Mouse (Mus musculus): ENCODE measurements around the gene Cdk17.
"Not testable (repeated sequence)": the region's sequence is repeated elsewhere in the genome, so short reads cannot be mapped to it uniquely, and the experiment has no call there.

The Cdk17 gene

GRCm38 (mm10) chr10:93143285-93143985 lies 17.2 kb upstream of the Cdk17 start:
- peak; percentile 58 for DNase-seq (ENCODE audit: low read depth)

GRCm38 (mm10) chr10:93143986-93144314 lies 16.7 kb upstream of the Cdk17 start:
- DNase-seq (ENCODE audit: low read depth) = no peak

- peak; percentile 32 for DNase-seq (ENCODE audit: low read depth)
These were observed 16.1 kb upstream of the Cdk17 start for GRCm38 (mm10) chr10:93144579-93144978.

- peak; percentile 69 for DNase-seq (ENCODE audit: low read depth)
These were observed 15.6 kb upstream of the Cdk17 start for GRCm38 (mm10) chr10:93145088-93145487.

GRCm38 (mm10) chr10:93146601-93147000 lies 14.1 kb upstream of the Cdk17 start:
- DNase-seq (ENCODE audit: low read depth) = no peak

GRCm38 (mm10) chr10:93147691-93148090 lies 13.0 kb upstream of the Cdk17 start:
- no peak for DNase-seq (ENCODE audit: low read depth)

- DNase-seq (ENCODE audit: low read depth) = peak; percentile 69
These were observed 11.1 kb upstream of the Cdk17 start for GRCm38 (mm10) chr10:93149597-93149996.

- DNase-seq (ENCODE audit: low read depth) = no peak
These were observed 8.9 kb upstream of the Cdk17 start for GRCm38 (mm10) chr10:93151775-93152174.

- DNase-seq (ENCODE audit: low read depth) = no peak
These were observed 8.0 kb upstream of the Cdk17 start for GRCm38 (mm10) chr10:93152698-93153097.

- not testable (repeated sequence) for DNase-seq (ENCODE audit: low read depth)
These were observed 7.3 kb upstream of the Cdk17 start for GRCm38 (mm10) chr10:93153404-93153803.

- peak; percentile 60 for DNase-seq (ENCODE audit: low read depth)
These were observed 801 bp upstream of the Cdk17 start for GRCm38 (mm10) chr10:93159651-93160496.

- DNase-seq (ENCODE audit: low read depth) = peak; percentile 90
These were observed 223 bp upstream of the Cdk17 start for GRCm38 (mm10) chr10:93160497-93160806.

- DNase-seq (ENCODE audit: low read depth) = peak; percentile 67
These were observed 1.0 kb downstream of the Cdk17 start for GRCm38 (mm10) chr10:93161511-93162275.

- DNase-seq (ENCODE audit: low read depth) = no peak
These were observed 1.7 kb downstream of the Cdk17 start for GRCm38 (mm10) chr10:93162276-93162971.

GRCm38 (mm10) chr10:93162972-93163660 lies 2.4 kb downstream of the Cdk17 start:
- no peak for DNase-seq (ENCODE audit: low read depth)

GRCm38 (mm10) chr10:93163711-93164488 lies 3.2 kb downstream of the Cdk17 start:
- no peak for DNase-seq (ENCODE audit: low read depth)

- DNase-seq (ENCODE audit: low read depth) = peak; percentile 71
These were observed 5.0 kb downstream of the Cdk17 start for GRCm38 (mm10) chr10:93165416-93166381.

GRCm38 (mm10) chr10:93166382-93166769 lies 5.7 kb downstream of the Cdk17 start:
- DNase-seq (ENCODE audit: low read depth) = no peak

- peak; percentile 70 for DNase-seq (ENCODE audit: low read depth)
These were observed 6.6 kb downstream of the Cdk17 start for GRCm38 (mm10) chr10:93167311-93167710.

- DNase-seq (ENCODE audit: low read depth) = peak; percentile 67
These were observed 7.4 kb downstream of the Cdk17 start for GRCm38 (mm10) chr10:93168067-93168466.
